Mouse (Mus musculus) myocyte (in vitro differentiated cells): ENCODE results near the gene Hoxb4.

Experiments
- MAX ChIP-seq: IDR thresholded peaks from one replicate; pipeline ENCODE4 v1.6.1; 2011; ENCODE audit warnings: low read depth, mild to moderate bottlenecking, control low read depth
- POLR2A ChIP-seq: IDR thresholded peaks from one replicate; pipeline ENCODE4 v1.6.1; 2011; ENCODE audit warnings: low read depth, mild to moderate bottlenecking, control low read depth, moderate library complexity; ENCODE audit not compliant: insufficient read length
- POLR2AphosphoS2 ChIP-seq: IDR thresholded peaks from one replicate; pipeline ENCODE4 v1.6.1; 2011; ENCODE audit warnings: low read depth, control low read depth; ENCODE audit not compliant: insufficient read length
- TCF12 ChIP-seq: IDR thresholded peaks from one replicate; pipeline ENCODE4 v1.6.1; 2011; ENCODE audit warnings: mild to moderate bottlenecking, control low read depth; ENCODE audit not compliant: poor library complexity, insufficient read depth, severe bottlenecking
- USF1 ChIP-seq: IDR thresholded peaks from one replicate; pipeline ENCODE4 v1.6.1; 2011; ENCODE audit warnings: low read depth, mild to moderate bottlenecking, control low read depth, moderate library complexity

DNA sequence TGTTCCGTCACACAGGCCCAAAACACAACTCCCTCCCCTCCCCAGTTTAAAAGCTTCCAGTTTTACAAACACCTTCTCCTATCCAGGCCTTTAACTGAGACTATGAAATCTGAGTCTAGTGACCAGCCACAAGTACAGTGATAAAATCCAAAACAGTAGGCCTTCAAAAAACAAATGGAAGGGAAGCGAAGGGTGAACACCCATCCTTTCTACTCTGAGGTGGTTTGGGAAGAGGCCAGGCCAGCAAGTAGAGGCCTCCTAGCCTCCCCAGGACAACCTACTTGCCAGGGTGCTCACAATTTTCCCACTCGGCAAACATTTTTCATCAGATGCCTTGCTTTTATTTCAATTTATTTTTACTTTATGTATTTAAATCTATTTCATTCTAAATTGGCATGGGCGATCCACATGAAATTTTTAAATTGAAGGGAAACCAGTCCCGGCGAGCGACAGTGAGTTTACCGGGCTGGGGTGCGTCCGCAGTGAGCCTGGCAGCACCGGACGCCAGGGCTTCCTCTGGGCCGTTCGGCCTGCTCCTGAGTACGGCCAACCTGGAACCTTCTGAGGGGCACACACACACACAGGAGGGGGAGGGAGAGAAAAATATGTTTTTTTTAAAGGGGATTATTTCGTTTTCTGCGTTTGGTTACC, 27.2 kb upstream of the Hoxb4 start:
- TF ChIP-seq MAX (no peak), POLR2A (no peak), USF1 (no peak), POLR2AphosphoS2 (no peak), TCF12 (no peak)
